Mouse (Mus musculus): ENCODE measurements around the gene Vav2. TPM values are rescaled to one million over a fixed set of nuclear protein-coding genes. Genes with fewer than 3 reads are reported as not detected.

Gene Vav2
- polyA plus RNA-seq, 1 experiment from 2014 or later, result 16.4 TPM

- no peak for DNase-seq
- H3K4me2 ChIP-seq (ENCODE audit: low read length), result no peak overlapping the region
- H3K9ac ChIP-seq (replicated peaks; ENCODE audit: low read length), result no peak overlapping the region
- H3K27ac ChIP-seq (replicated peaks; ENCODE audit: low read depth, low read length), result no peak overlapping the region
- peaks cover 25% of the 10 kb centered on the region for H3K4me1 ChIP-seq (ENCODE audit: control insufficient read depth, insufficient read depth, low read length)
- H3K9me3 ChIP-seq (ENCODE audit: control insufficient read depth, low read length), result no peaks in the 10 kb centered on the region
- peaks cover 2% of the 10 kb centered on the region; the same call in 1 of the 2 replicates for H3K36me3 ChIP-seq (ENCODE audit: control insufficient read depth, insufficient read depth, low read length)
- no peaks in the 10 kb centered on the region for H3K27me3 ChIP-seq (ENCODE audit: control insufficient read depth, insufficient read depth, low read length)
- ATAC-seq (ENCODE audit: low FRiP score, low TSS enrichment), result no peak
- no peak overlapping the region for H3K4me3 ChIP-seq (replicated peaks; ENCODE audit: low read depth, low read length)
Observed at GRCm38 (mm10) chr2:27304074-27304473, 122.8 kb downstream of the Vav2 start.

- Histone ChIP-seq H3K4me2 (ENCODE audit: low read length) (peak overlapping the region; percentile 25; the same call in 1 of the 2 replicates), H3K27ac (replicated peaks; ENCODE audit: low read depth, low read length) (peak overlapping the region; percentile 83), H3K4me1 (ENCODE audit: control insufficient read depth, insufficient read depth, low read length) (peaks cover 25% of the 10 kb centered on the region), H3K9me3 (ENCODE audit: control insufficient read depth, low read length) (no peaks in the 10 kb centered on the region), H3K9ac (replicated peaks; ENCODE audit: low read length) (no peak overlapping the region), H3K4me3 (replicated peaks; ENCODE audit: low read depth, low read length) (no peak overlapping the region), H3K36me3 (ENCODE audit: control insufficient read depth, insufficient read depth, low read length) (peaks cover 3% of the 10 kb centered on the region; the same call in 1 of the 2 replicates), H3K27me3 (ENCODE audit: control insufficient read depth, insufficient read depth, low read length) (no peaks in the 10 kb centered on the region)
- WGBS, result 29% methylated on average over 12 of the region's 12 CpGs
- DNase-seq (peak; percentile 74), ATAC-seq (ENCODE audit: low FRiP score, low TSS enrichment) (peak; percentile 78)
Observed at GRCm38 (mm10) chr2:27301444-27302111, 125.3 kb downstream of the Vav2 start.

- no peaks in the 10 kb centered on the region for H3K9me3 ChIP-seq (ENCODE audit: control insufficient read depth, low read length)
- H3K27ac ChIP-seq (replicated peaks; ENCODE audit: low read depth, low read length), result peak overlapping the region; percentile 83
- no peaks in the 10 kb centered on the region for H3K27me3 ChIP-seq (ENCODE audit: control insufficient read depth, insufficient read depth, low read length)
- no peak overlapping the region for H3K4me3 ChIP-seq (replicated peaks; ENCODE audit: low read depth, low read length)
- H3K4me2 ChIP-seq (ENCODE audit: low read length), result no peak overlapping the region
- 76% methylated on average over 13 of the region's 13 CpGs for WGBS
- ATAC-seq (ENCODE audit: low FRiP score, low TSS enrichment) (peak; percentile 28; the same call in 1 of the 2 replicates), DNase-seq (no peak)
- H3K4me1 ChIP-seq (ENCODE audit: control insufficient read depth, insufficient read depth, low read length), result peaks cover 25% of the 10 kb centered on the region
- peaks cover 6% of the 10 kb centered on the region; the same call in 1 of the 2 replicates for H3K36me3 ChIP-seq (ENCODE audit: control insufficient read depth, insufficient read depth, low read length)
- H3K9ac ChIP-seq (replicated peaks; ENCODE audit: low read length), result no peak overlapping the region
Observed at GRCm38 (mm10) chr2:27300725-27301443, 125.9 kb downstream of the Vav2 start.

GRCm38 (mm10) chr2:27296656-27297406, 130.0 kb downstream of the Vav2 start:
- H3K36me3 ChIP-seq (ENCODE audit: control insufficient read depth, insufficient read depth, low read length), result peaks cover 12% of the 10 kb centered on the region
- no peaks in the 10 kb centered on the region for H3K9me3 ChIP-seq (ENCODE audit: control insufficient read depth, low read length)
- H3K27me3 ChIP-seq (ENCODE audit: control insufficient read depth, insufficient read depth, low read length), result no peaks in the 10 kb centered on the region
- DNase-seq (no peak), ATAC-seq (ENCODE audit: low FRiP score, low TSS enrichment) (no peak)
- peaks cover 12% of the 10 kb centered on the region for H3K4me1 ChIP-seq (ENCODE audit: control insufficient read depth, insufficient read depth, low read length)
- 86% methylated on average over 9 of the region's 9 CpGs for WGBS
- H3K4me2 ChIP-seq (ENCODE audit: low read length), result no peak overlapping the region
- no peak overlapping the region for H3K27ac ChIP-seq (replicated peaks; ENCODE audit: low read depth, low read length)
- no peak overlapping the region for H3K9ac ChIP-seq (replicated peaks; ENCODE audit: low read length)
- no peak overlapping the region for H3K4me3 ChIP-seq (replicated peaks; ENCODE audit: low read depth, low read length)

GRCm38 (mm10) chr2:27294777-27295176, 132.1 kb downstream of the Vav2 start:
- Histone ChIP-seq H3K4me3 (replicated peaks; ENCODE audit: low read depth, low read length) (no peak overlapping the region), H3K9me3 (ENCODE audit: control insufficient read depth, low read length) (no peaks in the 10 kb centered on the region), H3K4me2 (ENCODE audit: low read length) (no peak overlapping the region), H3K4me1 (ENCODE audit: control insufficient read depth, insufficient read depth, low read length) (no peaks in the 10 kb centered on the region), H3K9ac (replicated peaks; ENCODE audit: low read length) (no peak overlapping the region), H3K36me3 (ENCODE audit: control insufficient read depth, insufficient read depth, low read length) (peaks cover 32% of the 10 kb centered on the region), H3K27me3 (ENCODE audit: control insufficient read depth, insufficient read depth, low read length) (no peaks in the 10 kb centered on the region), H3K27ac (replicated peaks; ENCODE audit: low read depth, low read length) (no peak overlapping the region)
- 97% methylated on average over 3 of the region's 3 CpGs for WGBS
- DNase-seq, result no peak
- no peak for ATAC-seq (ENCODE audit: low FRiP score, low TSS enrichment)

GRCm38 (mm10) chr2:27289019-27289418, 137.8 kb downstream of the Vav2 start:
- WGBS, result 12% methylated on average over 3 of the region's 3 CpGs
- peak overlapping the region; percentile 68 for H3K27ac ChIP-seq (replicated peaks; ENCODE audit: low read depth, low read length)
- no peak overlapping the region for H3K9ac ChIP-seq (replicated peaks; ENCODE audit: low read length)
- peak; percentile 93 for DNase-seq
- peaks cover 5% of the 10 kb centered on the region; the same call in 1 of the 2 replicates for H3K4me1 ChIP-seq (ENCODE audit: control insufficient read depth, insufficient read depth, low read length)
- peak; percentile 47; the same call in 1 of the 2 replicates for ATAC-seq (ENCODE audit: low FRiP score, low TSS enrichment)
- no peak overlapping the region for H3K4me2 ChIP-seq (ENCODE audit: low read length)
- H3K4me3 ChIP-seq (replicated peaks; ENCODE audit: low read depth, low read length), result no peak overlapping the region
- H3K27me3 ChIP-seq (ENCODE audit: control insufficient read depth, insufficient read depth, low read length), result no peaks in the 10 kb centered on the region
- peaks cover 45% of the 10 kb centered on the region for H3K36me3 ChIP-seq (ENCODE audit: control insufficient read depth, insufficient read depth, low read length)
- H3K9me3 ChIP-seq (ENCODE audit: control insufficient read depth, low read length), result no peaks in the 10 kb centered on the region

GRCm38 (mm10) chr2:27286971-27287710, 139.7 kb downstream of the Vav2 start:
- Histone ChIP-seq H3K9ac (replicated peaks; ENCODE audit: low read length) (no peak overlapping the region), H3K36me3 (ENCODE audit: control insufficient read depth, insufficient read depth, low read length) (peaks cover 52% of the 10 kb centered on the region), H3K4me3 (replicated peaks; ENCODE audit: low read depth, low read length) (no peak overlapping the region), H3K27me3 (ENCODE audit: control insufficient read depth, insufficient read depth, low read length) (no peaks in the 10 kb centered on the region), H3K9me3 (ENCODE audit: control insufficient read depth, low read length) (no peaks in the 10 kb centered on the region), H3K27ac (replicated peaks; ENCODE audit: low read depth, low read length) (no peak overlapping the region), H3K4me1 (ENCODE audit: control insufficient read depth, insufficient read depth, low read length) (peaks cover 5% of the 10 kb centered on the region; the same call in 1 of the 2 replicates), H3K4me2 (ENCODE audit: low read length) (no peak overlapping the region)
- no peak for ATAC-seq (ENCODE audit: low FRiP score, low TSS enrichment)
- DNase-seq, result no peak
- WGBS, result 87% methylated on average over 7 of the region's 7 CpGs

- ATAC-seq (ENCODE audit: low FRiP score, low TSS enrichment), result no peak
- H3K4me2 ChIP-seq (ENCODE audit: low read length), result no peak overlapping the region
- no peaks in the 10 kb centered on the region for H3K27me3 ChIP-seq (ENCODE audit: control insufficient read depth, insufficient read depth, low read length)
- H3K27ac ChIP-seq (replicated peaks; ENCODE audit: low read depth, low read length), result no peak overlapping the region
- WGBS, result 77% methylated on average over 7 of the region's 7 CpGs
- H3K4me3 ChIP-seq (replicated peaks; ENCODE audit: low read depth, low read length), result no peak overlapping the region
- H3K4me1 ChIP-seq (ENCODE audit: control insufficient read depth, insufficient read depth, low read length), result peaks cover 4% of the 10 kb centered on the region; the same call in 1 of the 2 replicates
- H3K36me3 ChIP-seq (ENCODE audit: control insufficient read depth, insufficient read depth, low read length), result peaks cover 36% of the 10 kb centered on the region
- no peaks in the 10 kb centered on the region for H3K9me3 ChIP-seq (ENCODE audit: control insufficient read depth, low read length)
- H3K9ac ChIP-seq (replicated peaks; ENCODE audit: low read length), result no peak overlapping the region
- no peak for DNase-seq
Observed at GRCm38 (mm10) chr2:27284441-27284840, 142.4 kb downstream of the Vav2 start.

Data from midbrain, embryonic 14.5 days (tissue).